Mouse (Mus musculus) heart, postnatal 4 days (tissue): ENCODE measurements around the gene Nfu1. TPM values are rescaled to one million over a fixed set of nuclear protein-coding genes. Genes with fewer than 3 reads are reported as not detected.

ENCODE experiments used
- DNase-seq: peaks from one replicate; pipeline ENCODE4 v3.0.0; 2021
- total RNA-seq, 2 experiments: library from RNA; stranded (reverse); gene quantifications; 2 replicates each; pipeline ENCODE4 v1.2.3; 2021

Nfu1 gene
- total RNA-seq: 10 to 100 TPM; 73.1 to 79.3 TPM

GRCm38 (mm10) chr6:87008887-87009286 lies at the start of gene Nfu1:
Gene Nfu1, plus strand, starts transcription at chr6:87009236.
- no peak for DNase-seq

DNA sequence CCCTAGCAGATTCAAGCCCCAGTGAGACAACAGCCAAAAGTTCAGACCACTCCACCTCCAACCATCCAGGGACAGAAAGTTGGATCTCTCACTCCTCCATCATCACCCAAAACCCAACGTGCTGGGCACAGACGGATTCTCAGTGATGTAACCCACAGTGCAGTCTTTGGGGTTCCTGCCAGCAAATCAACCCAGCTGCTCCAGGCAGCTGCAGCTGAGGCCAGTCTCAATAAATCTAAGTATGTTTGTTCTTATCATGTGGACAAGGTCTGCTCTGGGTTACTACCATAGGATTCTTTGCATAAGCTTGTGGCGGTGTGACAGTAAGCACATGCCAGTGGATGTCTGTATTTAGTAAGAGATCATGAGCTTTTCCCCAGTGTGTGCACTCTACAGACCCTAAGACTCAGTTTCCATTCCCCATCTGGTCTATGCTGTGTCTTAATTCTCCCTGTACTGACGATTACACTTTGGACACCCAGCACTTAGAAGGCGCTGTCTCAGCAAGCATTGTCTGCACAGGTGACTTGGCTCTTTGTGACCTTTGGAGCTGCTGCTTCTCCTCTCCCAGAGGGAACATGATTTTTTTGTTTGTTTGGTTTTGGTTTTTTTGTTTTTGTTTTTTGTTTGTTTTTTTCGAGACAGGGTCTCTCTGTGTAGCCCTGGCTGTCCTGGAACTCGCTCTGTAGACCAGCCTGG lies 44.9 kb upstream of the Nfu1 start:
- no peak for DNase-seq

DNA sequence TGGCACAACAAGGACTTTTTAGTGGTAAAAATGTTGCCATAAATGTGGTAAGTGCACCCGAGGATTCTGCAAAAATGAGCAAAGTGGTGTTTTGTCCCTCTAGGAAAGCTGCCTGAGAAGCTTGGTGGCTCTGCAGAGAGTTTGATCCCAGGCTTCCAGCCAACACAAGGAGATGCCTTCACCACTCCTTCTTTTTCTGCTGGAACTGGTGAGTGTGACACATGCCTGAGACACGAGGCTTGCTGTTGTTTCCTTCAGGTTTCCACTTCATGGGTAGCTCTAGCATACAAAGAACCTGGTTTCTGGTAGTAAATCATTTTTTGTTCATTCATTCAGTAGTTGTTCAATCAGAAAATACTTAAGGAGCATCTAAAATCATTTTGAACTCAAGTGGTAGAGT lies 41.9 kb upstream of the Nfu1 start:
- no peak for DNase-seq

GRCm38 (mm10) chr6:86973956-86974355 lies 35.1 kb upstream of the Nfu1 start:
- no peak for DNase-seq

GRCm38 (mm10) chr6:86978156-86978908 lies 30.7 kb upstream of the Nfu1 start:
- DNase-seq: no peak

DNA sequence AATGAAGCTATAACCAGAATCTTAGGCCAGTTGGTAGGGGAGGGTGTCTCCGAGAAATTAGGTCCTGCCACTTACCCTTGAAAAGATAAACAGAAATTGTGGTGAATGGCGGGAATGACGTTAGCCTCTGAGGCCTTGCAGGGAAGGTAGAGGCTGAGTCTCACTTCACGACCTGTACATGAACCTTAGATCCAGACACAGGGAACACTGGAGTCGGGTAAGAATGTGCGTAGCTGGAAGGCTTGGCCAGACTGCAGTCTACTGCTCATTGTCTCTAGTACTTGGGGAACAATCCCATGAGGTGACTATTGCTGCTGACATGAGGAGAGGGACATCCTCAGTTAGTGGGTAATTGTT lies 30.1 kb upstream of the Nfu1 start:
- DNase-seq: no peak

- no peak for DNase-seq
Observed at GRCm38 (mm10) chr6:86981206-86981605, 27.8 kb upstream of the Nfu1 start.

DNA sequence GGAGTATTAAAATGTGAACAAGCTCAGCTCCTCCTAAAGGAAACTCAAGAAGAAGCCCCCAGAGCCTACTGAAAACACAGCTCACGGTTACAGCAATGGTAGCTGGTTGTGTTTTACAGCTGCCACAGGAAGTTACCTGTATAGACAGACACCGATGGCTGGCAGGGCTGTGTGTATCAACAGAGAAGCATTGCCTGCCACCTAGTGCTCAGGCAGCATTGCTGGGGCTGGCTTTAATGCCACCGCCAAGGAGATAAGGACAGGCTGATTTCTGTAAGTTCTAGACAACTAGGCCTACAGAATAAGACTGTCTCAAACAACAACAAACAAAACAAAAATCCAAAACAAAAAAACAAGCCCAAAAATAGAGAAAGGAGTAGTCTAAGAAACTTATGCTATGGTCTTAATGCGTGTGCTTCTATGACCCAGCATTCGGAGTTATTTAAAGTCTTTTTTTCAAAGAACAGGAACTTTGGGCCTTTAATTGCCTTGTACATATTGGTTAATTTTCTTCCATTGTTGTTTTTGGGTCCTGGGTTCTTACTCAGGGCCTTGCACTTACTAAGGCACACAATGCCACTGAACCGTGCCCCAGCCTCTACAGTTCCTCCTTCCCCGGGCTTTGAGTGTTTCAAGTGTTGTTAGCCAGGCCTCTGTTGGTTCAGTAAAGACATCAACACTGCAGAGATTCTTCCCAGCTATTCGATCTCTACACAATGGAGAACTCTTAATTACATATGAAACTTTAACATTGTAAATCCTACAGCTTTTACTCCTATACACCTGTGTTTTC lies 23.5 kb upstream of the Nfu1 start:
- no peak for DNase-seq

GRCm38 (mm10) chr6:86989576-86989975 lies 19.5 kb upstream of the Nfu1 start:
- DNase-seq: peak; percentile 78

GRCm38 (mm10) chr6:86991041-86991440 lies 18.0 kb upstream of the Nfu1 start:
- DNase-seq: peak; percentile 56

GRCm38 (mm10) chr6:86992349-86992748 lies 16.7 kb upstream of the Nfu1 start:
- DNase-seq: no peak

- DNase-seq: no peak
Observed at GRCm38 (mm10) chr6:86994254-86994653, 14.8 kb upstream of the Nfu1 start.

DNA sequence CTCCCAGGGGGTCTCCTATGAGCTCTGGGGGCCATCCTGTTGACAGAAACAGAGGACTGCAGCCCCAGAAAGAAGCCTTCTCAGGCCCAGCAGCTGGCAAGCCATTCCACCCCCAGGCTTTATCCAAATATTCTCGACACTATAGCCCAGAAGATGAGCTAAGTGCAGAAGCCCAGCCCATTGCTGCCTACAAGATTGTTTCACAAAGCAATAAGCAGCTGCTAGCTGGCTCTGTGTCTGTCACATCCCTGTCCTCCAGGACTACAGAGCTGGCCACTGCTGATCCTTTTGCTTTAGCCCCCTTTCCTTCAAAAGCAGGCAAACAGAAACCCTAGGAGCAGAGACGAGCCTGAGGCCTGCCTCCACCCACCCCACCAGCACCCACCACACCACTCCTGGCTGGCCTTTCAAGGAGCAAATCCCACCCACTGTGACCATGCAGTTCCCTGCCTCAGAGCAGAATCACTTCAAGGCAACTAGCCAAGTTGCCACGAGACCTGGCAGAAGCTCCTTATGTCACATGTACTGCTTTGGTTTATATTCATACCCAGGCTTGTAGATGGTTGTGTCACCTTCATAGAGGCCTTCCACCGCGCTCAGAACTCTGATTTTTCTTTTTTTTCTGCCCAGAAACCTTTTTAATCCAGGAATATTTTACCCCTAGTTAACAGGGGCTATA lies 12.3 kb upstream of the Nfu1 start:
- DNase-seq: peak; percentile 82

GRCm38 (mm10) chr6:86997360-86997759 lies 11.7 kb upstream of the Nfu1 start:
- peak; percentile 18 for DNase-seq

GRCm38 (mm10) chr6:87001995-87002394 lies 7.0 kb upstream of the Nfu1 start:
- no peak for DNase-seq

GRCm38 (mm10) chr6:87002521-87003055 lies 6.4 kb upstream of the Nfu1 start:
- peak; percentile 91 for DNase-seq

GRCm38 (mm10) chr6:87004099-87004498 lies 4.9 kb upstream of the Nfu1 start:
- no peak for DNase-seq

GRCm38 (mm10) chr6:87005577-87005976 lies 3.5 kb upstream of the Nfu1 start:
- no peak for DNase-seq

DNA sequence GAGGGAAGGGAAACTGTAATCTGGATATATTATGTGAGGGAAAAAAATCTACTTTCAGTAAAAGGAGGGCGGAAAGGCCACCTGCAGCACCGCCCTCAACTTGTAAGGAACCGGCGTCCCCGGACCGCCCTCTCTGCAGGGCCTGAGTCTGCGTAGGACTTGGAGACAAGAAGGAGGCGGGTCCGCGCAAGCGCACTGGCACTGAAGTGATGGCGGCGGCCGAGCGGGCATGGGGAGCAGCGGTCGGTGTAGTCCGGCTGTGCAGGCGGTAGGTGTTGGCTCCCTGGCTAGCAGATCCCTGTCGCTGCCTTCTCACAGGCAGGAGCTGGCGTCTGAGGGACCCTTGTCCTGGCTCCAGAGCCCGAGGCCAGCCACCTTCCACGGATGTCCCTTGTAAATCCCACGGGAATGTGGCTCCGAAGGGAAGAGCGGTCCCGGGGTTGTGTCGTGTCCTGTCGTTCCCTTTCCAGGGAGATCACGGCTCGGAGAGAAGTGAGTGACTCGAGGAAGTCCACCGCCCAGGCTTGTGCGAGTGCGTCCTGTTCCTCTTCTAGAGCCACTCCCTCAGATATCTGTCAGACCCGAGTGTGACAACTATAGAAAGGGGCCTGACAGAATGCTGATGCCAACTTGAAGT lies 774 bp downstream of the Nfu1 start:
- peak; percentile 97 for DNase-seq

GRCm38 (mm10) chr6:87016916-87017315 lies 7.9 kb downstream of the Nfu1 start:
- DNase-seq: peak; percentile 63

GRCm38 (mm10) chr6:87018874-87019273 lies 9.8 kb downstream of the Nfu1 start:
- DNase-seq: no peak

DNA sequence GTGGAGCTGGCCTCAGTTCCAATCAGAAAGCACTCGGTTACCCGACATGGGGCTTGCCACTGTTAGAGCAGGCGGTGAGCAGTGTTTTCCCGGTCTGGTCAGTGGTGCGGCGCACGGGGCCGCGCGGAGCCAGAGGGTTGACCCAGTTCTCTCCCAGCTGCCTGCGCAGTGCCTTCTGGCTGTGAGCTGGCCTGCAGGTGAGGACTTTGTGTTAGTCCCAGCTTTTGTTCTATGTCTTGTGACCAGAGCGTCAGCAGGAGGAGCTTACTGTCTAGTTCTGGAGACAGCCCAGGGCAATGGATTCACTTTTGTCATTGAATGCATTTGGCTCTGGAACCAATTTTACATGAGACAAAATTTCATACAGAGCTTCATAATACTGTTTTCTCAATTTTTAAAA lies 12.8 kb downstream of the Nfu1 start:
- no peak for DNase-seq
